Mouse (Mus musculus) stomach, embryonic 15.5 days (tissue): ENCODE measurements around the gene Man2a1. TPM values are rescaled to one million over a fixed set of nuclear protein-coding genes. Genes with fewer than 3 reads are reported as not detected.
"Not testable (repeated sequence)": the region's sequence is repeated elsewhere in the genome, so short reads cannot be mapped to it uniquely, and the experiment has no call there.

ENCODE experiments used
- ATAC-seq: fragments of 200-750 bp; cut with Nextera tagmentation; 2 replicates; pipeline ENCODE4 v1.8.0; 2017; ENCODE audit warnings: low read depth, moderate number of reproducible peaks, moderate TSS enrichment; ENCODE audit not compliant: insufficient read depth, low FRiP score
- H3K27ac ChIP-seq: fragments of 300-500 bp; sonication (generic); 2 replicates; pipeline ENCODE4 v1.5.1; 2015; ENCODE audit warnings: mild to moderate bottlenecking, inconsistent platforms
- H3K27me3 ChIP-seq: fragments of 300-500 bp; sonication (generic); replicated peaks from 2 replicates; pipeline ENCODE4 v1.6.1; 2015; ENCODE audit warnings: inconsistent platforms
- H3K36me3 ChIP-seq: fragments of 300-500 bp; sonication (generic); 2 replicates; pipeline ENCODE4 v1.6.1; 2015; ENCODE audit warnings: inconsistent platforms
- H3K4me1 ChIP-seq: fragments of 300-500 bp; sonication (generic); 2 replicates; pipeline ENCODE4 v1.6.1; 2015; ENCODE audit warnings: inconsistent platforms
- H3K4me2 ChIP-seq: fragments of 300-500 bp; sonication (generic); 2 replicates; pipeline ENCODE4 v1.6.1; 2015; ENCODE audit warnings: mild to moderate bottlenecking, inconsistent platforms
- H3K4me3 ChIP-seq: fragments of 300-500 bp; sonication (generic); replicated peaks from 2 replicates; pipeline ENCODE4 v1.5.1; 2015; ENCODE audit warnings: inconsistent platforms
- H3K9ac ChIP-seq: fragments of 300-500 bp; sonication (generic); 2 replicates; pipeline ENCODE4 v1.6.1; 2015; ENCODE audit warnings: inconsistent platforms
- H3K9me3 ChIP-seq: fragments of 300-500 bp; sonication (generic); 2 replicates; pipeline ENCODE4 v1.6.1; 2016; ENCODE audit warnings: inconsistent platforms
- WGBS: fragments of 180-500 bp; shearing (Covaris S2); methylation state at CpG from one replicate; pipeline ENCODE4 v1.1.7; 2015; 5-methylcytosine and 5-hydroxymethylcytosine counted together
- polyA plus RNA-seq: library from polyadenylated mRNA; unstranded; fragments of >200 nt; fragmentation: Nextera tagmentation; extraction: Ambion mirVana; gene quantifications from 2 replicates; pipeline ENCODE4 v1.2.1, GENCODE M21; 2015

Gene Man2a1
- polyA plus RNA-seq, 1 experiment from 2014 or later = 14.3 TPM

DNA sequence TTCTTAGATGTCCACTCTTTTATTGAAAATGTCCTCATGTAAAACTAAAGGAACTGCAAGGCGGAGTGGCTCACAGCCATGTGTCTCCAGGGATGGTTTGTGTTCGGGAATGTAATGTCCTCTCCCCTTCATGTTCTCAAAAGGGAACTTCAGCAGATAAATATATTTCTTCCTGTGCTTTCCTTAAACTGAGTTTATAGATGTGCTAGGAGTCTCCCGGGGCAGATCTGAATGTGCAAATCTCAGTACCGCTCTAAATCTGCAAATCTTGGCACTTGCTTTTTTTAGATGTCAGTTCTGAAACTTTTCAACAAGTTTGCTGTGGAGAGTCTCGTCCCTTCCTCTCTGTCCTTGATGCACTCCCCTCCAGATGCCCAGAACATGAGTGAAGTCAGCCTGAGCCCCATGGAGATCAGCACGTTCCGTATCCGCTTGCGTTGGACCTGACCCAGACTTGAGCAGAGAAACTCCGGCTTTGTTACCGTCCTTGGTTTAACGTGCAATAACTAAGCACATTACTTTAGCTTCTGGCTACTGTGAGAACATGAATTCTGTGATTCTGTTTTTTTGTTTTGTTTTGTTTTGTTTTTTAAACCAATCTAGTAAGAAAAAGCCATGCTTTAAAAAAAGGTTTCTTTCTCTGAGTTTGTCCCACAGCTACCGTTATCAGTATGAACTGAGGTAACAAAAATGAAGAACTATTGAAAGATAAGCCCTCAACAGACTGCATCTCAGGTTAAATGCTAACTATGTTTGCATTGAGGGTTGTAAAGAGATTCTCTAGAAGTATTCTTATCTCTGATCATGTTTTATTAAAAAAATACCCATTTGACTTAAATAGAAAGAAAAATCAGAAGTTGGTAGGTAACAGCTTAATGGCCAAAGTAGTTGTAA lies 151.8 kb downstream of the Man2a1 start:
- Histone ChIP-seq H3K9me3 (no peaks in the 10 kb centered on the region), H3K9ac (no peak overlapping the region), H3K4me3 (no peak overlapping the region), H3K27ac (no peak overlapping the region), H3K27me3 (no peaks in the 10 kb centered on the region), H3K4me1 (no peaks in the 10 kb centered on the region), H3K36me3 (peaks cover 12% of the 10 kb centered on the region), H3K4me2 (no peak overlapping the region)
- no peak for ATAC-seq
- 88% methylated on average over 13 of the region's 13 CpGs for whole genome bisulfite sequencing

DNA sequence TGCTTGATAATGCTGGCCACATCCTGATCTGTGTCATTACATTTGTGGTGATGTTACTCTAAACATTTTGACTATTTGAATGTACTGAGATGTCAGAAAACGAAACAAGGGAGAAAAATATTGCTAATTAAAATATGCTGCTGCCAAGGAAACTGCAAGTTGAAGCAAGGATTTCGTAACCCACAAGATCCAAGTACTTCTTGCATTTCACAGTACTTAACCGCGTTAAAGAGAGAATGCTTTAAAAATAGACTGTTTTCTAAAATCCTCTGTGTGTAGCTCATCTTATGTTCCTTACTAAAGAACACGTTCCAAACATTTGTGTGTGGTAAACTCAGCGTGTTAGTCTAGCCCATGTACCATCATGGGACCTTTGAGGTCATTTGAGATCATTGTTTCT lies 153.0 kb downstream of the Man2a1 start:
- Histone ChIP-seq H3K27ac (no peak overlapping the region), H3K4me3 (no peak overlapping the region)
- 86% methylated on average over 6 of the region's 6 CpGs for WGBS

DNA sequence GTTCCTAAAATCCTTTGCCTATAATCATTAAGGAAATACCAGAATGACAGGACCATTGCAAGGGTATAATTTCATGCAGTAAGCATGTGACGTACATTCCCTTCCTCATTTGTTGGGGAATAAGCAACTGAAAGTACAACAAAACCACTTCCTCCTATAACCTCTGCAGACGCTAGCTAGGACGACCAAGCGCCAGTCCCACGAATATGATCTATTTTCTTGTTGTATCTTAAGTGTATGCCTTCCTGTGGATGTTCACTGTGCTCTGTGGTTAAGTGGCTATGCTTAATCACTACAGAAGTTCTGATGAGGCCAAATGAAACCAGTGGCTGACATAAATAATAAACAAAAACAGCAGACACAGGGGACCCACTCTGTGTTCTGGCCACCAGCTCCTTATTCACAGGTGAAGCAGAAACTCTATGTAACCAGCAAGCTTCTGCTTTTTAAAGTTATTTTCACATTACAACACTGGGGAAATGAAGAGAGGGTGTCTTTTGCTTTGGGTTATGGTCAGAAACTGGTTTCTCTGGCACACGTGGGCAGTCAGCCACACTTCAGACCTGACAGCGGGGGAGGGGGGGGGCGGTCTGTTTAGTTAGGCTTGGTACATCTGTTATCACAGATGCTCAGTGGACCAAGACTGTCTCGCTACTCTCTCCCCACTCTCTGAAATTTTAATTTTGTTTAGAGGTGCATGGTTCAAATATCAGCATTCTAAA lies 153.8 kb downstream of the Man2a1 start:
- Histone ChIP-seq H3K27me3 (no peaks in the 10 kb centered on the region), H3K4me1 (no peaks in the 10 kb centered on the region), H3K36me3 (peaks cover 12% of the 10 kb centered on the region), H3K4me3 (no peak overlapping the region), H3K9ac (no peak overlapping the region), H3K27ac (no peak overlapping the region), H3K4me2 (no peak overlapping the region), H3K9me3 (no peaks in the 10 kb centered on the region)
- no peak for ATAC-seq
- 69% methylated on average over 9 of the region's 9 CpGs for WGBS

More for the DNA sequence above, 153.0 kb downstream of the Man2a1 start:
- H3K36me3 ChIP-seq = peaks cover 12% of the 10 kb centered on the region
- H3K9me3 ChIP-seq = no peaks in the 10 kb centered on the region
- no peak for ATAC-seq
- H3K4me2 ChIP-seq = no peak overlapping the region
- H3K9ac ChIP-seq = no peak overlapping the region
- H3K4me1 ChIP-seq = no peaks in the 10 kb centered on the region
- no peaks in the 10 kb centered on the region for H3K27me3 ChIP-seq

DNA sequence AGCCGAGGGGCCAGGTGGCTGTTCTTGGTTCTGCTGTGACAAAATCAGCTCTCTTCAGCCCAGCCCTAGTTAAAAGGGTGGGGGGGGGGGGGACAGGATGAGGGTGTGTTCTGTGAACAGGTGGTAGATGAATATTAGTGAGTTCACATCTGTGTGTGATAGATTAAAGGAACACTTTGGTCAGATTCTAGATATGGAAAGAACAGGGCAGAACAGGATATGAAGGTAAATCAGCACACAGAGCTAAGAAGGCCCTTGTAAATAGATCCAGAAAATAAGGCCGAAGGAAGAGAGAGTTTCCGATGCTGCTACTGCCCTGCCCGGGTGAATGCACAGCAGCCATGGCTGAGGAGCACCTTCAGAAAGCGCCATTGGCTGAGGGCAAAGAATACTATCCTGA lies 154.7 kb downstream of the Man2a1 start:
- no peak for ATAC-seq
- Histone ChIP-seq H3K4me2 (no peak overlapping the region), H3K4me3 (no peak overlapping the region), H3K27ac (no peak overlapping the region), H3K9me3 (no peaks in the 10 kb centered on the region), H3K36me3 (peaks cover 12% of the 10 kb centered on the region), H3K4me1 (no peaks in the 10 kb centered on the region), H3K9ac (no peak overlapping the region), H3K27me3 (no peaks in the 10 kb centered on the region)
- 72% methylated on average over 5 of the region's 5 CpGs for WGBS

DNA sequence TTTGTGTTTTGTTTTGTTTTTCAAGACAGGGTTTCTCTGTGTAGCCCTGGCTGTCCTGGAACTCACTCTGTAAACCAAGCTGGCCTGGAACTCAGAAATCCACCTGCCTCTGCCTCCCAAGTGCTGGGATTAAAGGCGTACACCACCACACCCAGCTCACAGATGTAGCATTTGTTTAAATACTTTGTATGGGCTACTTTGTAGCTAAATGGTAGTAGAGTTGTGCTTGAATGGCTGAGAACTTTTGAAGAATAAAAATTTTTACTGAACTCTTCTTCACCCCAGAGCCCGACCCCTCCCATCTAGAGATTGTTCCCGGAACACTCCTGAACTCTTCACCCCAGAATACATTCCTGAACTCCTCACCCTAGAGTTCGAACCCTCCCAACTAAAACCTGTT lies 162.1 kb downstream of the Man2a1 start:
- WGBS = 67% methylated on average over 4 of the region's 4 CpGs

DNA sequence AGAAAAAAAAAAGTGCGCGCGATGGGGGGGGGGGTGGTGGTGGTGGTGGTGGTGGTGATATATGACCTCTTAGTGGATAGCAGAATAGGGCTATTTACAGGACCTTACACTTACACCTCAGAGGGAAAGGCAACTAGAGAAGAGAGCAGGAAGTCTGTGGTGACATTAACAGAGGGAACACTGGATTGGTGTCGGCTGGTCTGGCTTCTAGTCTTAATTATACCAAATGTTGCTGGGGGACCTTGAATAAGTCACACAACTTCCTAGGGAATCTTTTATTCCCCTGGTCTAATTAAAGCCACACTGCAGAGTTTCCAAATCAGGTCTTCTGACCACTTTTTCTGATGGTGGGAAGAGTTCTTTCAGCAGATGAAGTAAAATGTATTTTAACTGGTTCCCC lies 163.0 kb downstream of the Man2a1 start:
- Histone ChIP-seq H3K4me1 (no peaks in the 10 kb centered on the region), H3K36me3 (no peaks in the 10 kb centered on the region), H3K9me3 (no peaks in the 10 kb centered on the region), H3K4me2 (no peak overlapping the region), H3K27ac (no peak overlapping the region), H3K9ac (no peak overlapping the region), H3K4me3 (no peak overlapping the region), H3K27me3 (no peaks in the 10 kb centered on the region)
- WGBS = 90% methylated on average over 4 of the region's 4 CpGs
- ATAC-seq = no peak

More for the DNA sequence above, 162.1 kb downstream of the Man2a1 start:
- not testable (repeated sequence) for H3K4me2 ChIP-seq, H3K27me3 ChIP-seq, ATAC-seq, H3K4me3 ChIP-seq, H3K4me1 ChIP-seq, H3K9ac ChIP-seq, H3K27ac ChIP-seq, H3K36me3 ChIP-seq, H3K9me3 ChIP-seq

DNA sequence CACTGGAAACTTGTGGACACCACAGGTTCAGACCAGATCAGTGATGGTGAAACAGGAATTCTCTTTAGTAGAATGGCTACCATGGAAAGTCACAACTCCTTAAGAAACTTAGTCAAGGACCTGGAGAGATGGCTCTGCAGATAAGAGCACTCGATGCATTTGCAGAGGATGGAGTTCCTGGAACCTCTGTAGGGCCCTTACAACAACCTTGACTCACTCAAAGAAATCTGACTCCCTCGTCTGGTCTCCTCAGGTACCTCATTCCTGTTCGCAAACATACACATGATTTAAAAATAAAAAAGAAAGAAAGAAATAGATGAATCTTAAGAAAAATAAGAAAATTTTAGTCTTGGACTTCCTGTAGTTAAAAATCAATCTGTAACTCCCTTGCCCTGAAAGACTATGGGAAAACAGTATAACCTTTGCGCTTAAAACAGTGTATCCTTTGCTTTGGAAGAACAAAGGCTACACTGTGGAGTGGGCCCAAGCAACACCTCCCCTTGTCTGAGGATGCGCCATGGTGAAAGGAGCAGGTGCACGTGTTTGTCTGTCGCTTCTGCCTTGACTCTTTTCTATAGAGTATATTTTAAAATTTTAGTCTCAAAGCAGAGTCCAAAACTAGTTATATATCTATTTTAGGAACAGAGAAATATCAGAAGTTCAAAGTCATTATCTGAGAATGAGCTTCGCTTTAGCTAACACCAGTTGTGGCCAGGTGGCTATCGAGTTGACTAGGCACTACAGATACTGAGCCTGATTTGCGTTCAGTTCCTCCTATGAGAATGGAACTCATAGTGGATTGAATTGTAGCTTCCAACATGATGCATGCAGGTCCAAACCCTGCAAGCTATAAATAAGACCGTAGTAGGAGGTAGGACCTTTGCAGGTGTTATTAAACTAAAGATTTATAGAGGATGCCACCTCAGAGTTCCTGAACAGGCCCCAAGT lies 163.9 kb downstream of the Man2a1 start:
- Histone ChIP-seq H3K36me3 (no peaks in the 10 kb centered on the region), H3K27ac (no peak overlapping the region), H3K9me3 (no peaks in the 10 kb centered on the region), H3K4me3 (no peak overlapping the region), H3K27me3 (no peaks in the 10 kb centered on the region), H3K4me1 (no peaks in the 10 kb centered on the region), H3K4me2 (no peak overlapping the region), H3K9ac (no peak overlapping the region)
- 87% methylated on average over 11 of the region's 11 CpGs for WGBS
- ATAC-seq = no peak

DNA sequence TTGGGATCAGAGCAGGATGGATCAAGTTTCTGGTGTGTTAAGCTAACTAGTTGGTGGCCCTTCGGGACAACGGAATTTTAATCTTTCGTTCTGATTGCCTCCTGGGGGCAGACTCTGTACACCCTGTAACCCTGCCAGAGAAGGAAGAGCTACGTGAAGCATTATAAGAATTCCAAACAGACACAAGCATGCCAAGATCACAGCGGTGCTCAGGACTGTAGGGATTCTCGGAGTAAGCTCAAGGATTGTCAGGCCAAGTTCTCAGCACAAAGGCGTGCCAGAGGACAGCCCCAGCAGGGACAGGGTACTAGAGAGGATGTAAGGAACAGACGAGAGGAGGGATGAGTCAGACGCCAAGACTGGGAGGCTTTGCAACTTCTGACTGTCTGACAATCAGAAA lies 164.8 kb downstream of the Man2a1 start:
- no peak for ATAC-seq
- Histone ChIP-seq H3K27me3 (no peaks in the 10 kb centered on the region), H3K4me2 (no peak overlapping the region), H3K4me1 (no peaks in the 10 kb centered on the region), H3K9ac (no peak overlapping the region), H3K27ac (no peak overlapping the region), H3K36me3 (no peaks in the 10 kb centered on the region), H3K4me3 (no peak overlapping the region), H3K9me3 (no peaks in the 10 kb centered on the region)
- WGBS = 35% methylated on average over 9 of the region's 9 CpGs

DNA sequence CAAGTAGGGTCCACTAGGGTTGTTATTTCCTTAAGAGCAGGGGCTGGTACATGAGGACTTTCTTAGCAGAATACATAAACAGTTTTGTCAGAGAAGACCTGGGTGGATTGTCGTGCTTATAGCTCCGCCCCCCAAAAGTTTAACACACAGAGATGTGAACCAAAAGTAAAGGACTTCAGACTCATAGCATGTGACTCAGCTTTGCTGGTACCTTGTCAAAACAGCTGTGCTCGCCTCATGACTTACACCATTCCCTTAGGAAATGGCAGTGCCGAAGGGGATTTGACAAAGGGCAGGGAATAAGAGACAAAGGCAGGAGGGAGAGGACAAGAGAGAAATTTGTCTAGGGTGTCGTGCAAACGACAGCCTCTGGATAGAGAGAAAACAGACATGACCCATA lies 166.0 kb downstream of the Man2a1 start:
- Histone ChIP-seq H3K9me3 (no peaks in the 10 kb centered on the region), H3K4me1 (no peaks in the 10 kb centered on the region), H3K27me3 (no peaks in the 10 kb centered on the region), H3K27ac (no peak overlapping the region), H3K4me3 (no peak overlapping the region), H3K9ac (no peak overlapping the region), H3K4me2 (no peak overlapping the region), H3K36me3 (no peaks in the 10 kb centered on the region)
- no peak for ATAC-seq
- WGBS = 51% methylated on average over 6 of the region's 6 CpGs

DNA sequence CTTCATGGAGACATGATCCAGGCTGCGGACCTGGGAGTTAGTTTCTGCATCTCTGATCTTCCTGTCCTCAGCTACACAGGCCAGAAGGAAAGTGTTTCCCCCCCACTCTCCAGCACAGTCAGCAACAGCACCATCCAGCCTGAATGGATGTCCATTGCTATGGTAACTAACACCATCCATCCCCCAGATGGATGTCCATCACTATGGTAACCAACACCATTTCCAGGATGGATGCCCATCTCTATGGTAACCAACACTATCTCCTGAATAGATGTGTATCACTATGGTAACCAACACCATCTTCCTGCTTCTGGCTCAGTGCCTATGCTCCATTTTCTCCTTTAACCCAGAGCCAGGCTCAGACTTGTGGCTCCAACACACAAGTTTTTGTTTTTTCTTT lies 169.7 kb downstream of the Man2a1 start:
- no peaks in the 10 kb centered on the region for H3K36me3 ChIP-seq

DNA sequence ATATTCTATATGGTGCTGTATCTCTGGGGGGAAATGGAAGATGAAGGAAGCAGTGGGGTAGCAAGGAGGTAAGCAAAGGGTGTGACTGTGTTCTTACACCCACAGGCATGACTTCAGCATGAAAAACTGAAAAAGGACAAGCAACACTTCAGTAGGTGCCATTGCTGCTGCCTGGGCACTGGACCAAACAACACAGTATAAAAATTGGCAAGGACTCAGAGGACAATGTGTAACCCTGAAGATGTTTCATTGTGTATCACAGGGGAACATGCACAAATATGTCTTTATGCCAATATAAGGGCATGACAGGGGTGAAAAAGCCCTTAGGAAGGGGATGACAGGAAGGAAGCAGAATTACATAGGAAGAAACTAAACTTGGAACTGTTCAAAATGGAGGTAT lies 172.1 kb downstream of the Man2a1 start:
- no peaks in the 10 kb centered on the region for H3K9me3 ChIP-seq
- no peak for ATAC-seq
- H3K4me3 ChIP-seq = no peak overlapping the region
- no peaks in the 10 kb centered on the region for H3K36me3 ChIP-seq
- no peaks in the 10 kb centered on the region for H3K4me1 ChIP-seq
- no peak overlapping the region for H3K27ac ChIP-seq
- no peak overlapping the region for H3K9ac ChIP-seq
- no peaks in the 10 kb centered on the region for H3K27me3 ChIP-seq
- H3K4me2 ChIP-seq = no peak overlapping the region

More for the DNA sequence above, 169.7 kb downstream of the Man2a1 start:
- Histone ChIP-seq H3K4me2 (no peak overlapping the region), H3K4me3 (no peak overlapping the region), H3K4me1 (no peaks in the 10 kb centered on the region), H3K27ac (no peak overlapping the region), H3K9ac (no peak overlapping the region), H3K27me3 (no peaks in the 10 kb centered on the region), H3K9me3 (no peaks in the 10 kb centered on the region)
- no peak for ATAC-seq
- 67% methylated on average over 1 of the region's 1 CpGs for WGBS
